Mouse (Mus musculus) brain, embryonic 14.5 days (tissue): ENCODE measurements around the gene Fer1l5. TPM values are rescaled to one million over a fixed set of nuclear protein-coding genes. Genes with fewer than 3 reads are reported as not detected.

ENCODE experiments used
- DNase-seq: peaks from one replicate; pipeline ENCODE4 v3.0.0-alpha.2; 2011; ENCODE audit warnings: low read depth
- CTCF ChIP-seq: fragments of 200-500 bp; IDR thresholded peaks from 2 replicates; pipeline ENCODE4 v1.5.1; 2012; ENCODE audit warnings: inconsistent platforms, mild to moderate bottlenecking, moderate library complexity, borderline replicate concordance; ENCODE audit not compliant: insufficient read depth, insufficient read length; ENCODE audit errors: extremely low read depth
- POLR2A ChIP-seq: fragments of 200-500 bp; IDR thresholded peaks from 2 replicates; pipeline ENCODE4 v1.6.1; 2012; ENCODE audit warnings: mild to moderate bottlenecking, inconsistent platforms, borderline replicate concordance; ENCODE audit not compliant: poor library complexity, insufficient read depth, insufficient read length, severe bottlenecking; ENCODE audit errors: extremely low read depth
- polyA plus RNA-seq: library from polyadenylated mRNA; depleted of rRNA; stranded (reverse); fragments of >200 nt; gene quantifications from 2 replicates; pipeline ENCODE4 v1.2.3, GENCODE M21; 2012; rRNA removed

Gene Fer1l5
- polyA plus RNA-seq, 1 experiment = 0.07 TPM

- DNase-seq = no peak
- no peak for TF ChIP-seq POLR2A
- no peak for TF ChIP-seq CTCF
Measured at GRCm38 (mm10) chr1:36467446-36467845, 95.4 kb downstream of the Fer1l5 start.

GRCm38 (mm10) chr1:36469811-36470444, 97.8 kb downstream of the Fer1l5 start:
- DNase-seq = no peak
- TF ChIP-seq POLR2A (no peak), CTCF (no peak)

- TF ChIP-seq POLR2A (0 out of 2 replicates have a peak, but pooled peaks have one; percentile 21), CTCF (peak; percentile 34; the same call in 1 of the 2 replicates)
- DNase-seq = peak; percentile 95
Measured at GRCm38 (mm10) chr1:36471181-36472105, 99.4 kb downstream of the Fer1l5 start, which contains the start of gene Cnnm4. TSS of gene Cnnm4 (plus strand) at chr1:36471620.

Other genes starting within 250 kb of the Fer1l5 start
- 23.2 and 30.6 TPM in 2 replicates for gene Uggt1, start 127.6 kb upstream of the Fer1l5 start, polyA plus RNA-seq
- gene Neurl3, start 97.6 kb upstream of the Fer1l5 start, polyA plus RNA-seq = 0.87 and 1.3 TPM in 2 replicates
- 1.8 and 2.8 TPM in 2 replicates for gene Arid5a, start 64.6 kb upstream of the Fer1l5 start, polyA plus RNA-seq
- 65.6 and 73.9 TPM in 2 replicates for gene Kansl3, start 3.1 kb upstream of the Fer1l5 start, polyA plus RNA-seq
- gene Lman2l, start 73.0 kb downstream of the Fer1l5 start, polyA plus RNA-seq = 46.8 and 52.8 TPM in 2 replicates
- gene Cnnm4, start 99.3 kb downstream of the Fer1l5 start, polyA plus RNA-seq = 4.5 and 5.4 TPM in 2 replicates
- 33.6 TPM in 2 replicates for gene Cnnm3, start 139.6 kb downstream of the Fer1l5 start, polyA plus RNA-seq
- gene Ankrd23, start 164.6 kb downstream of the Fer1l5 start, polyA plus RNA-seq = 18.1 and 19.8 TPM in 2 replicates
- gene Gm42417, start 167.1 kb downstream of the Fer1l5 start, polyA plus RNA-seq = 0.07 and 0.08 TPM in 2 replicates
- 20.7 and 24.1 TPM in 2 replicates for gene Ankrd39, start 175.2 kb downstream of the Fer1l5 start, polyA plus RNA-seq
- gene Sema4c, start 186.1 kb downstream of the Fer1l5 start, polyA plus RNA-seq = 64.2 and 66.1 TPM in 2 replicates